Mouse (Mus musculus) liver, adult (tissue): ENCODE data around the gene Rad54l2.

Experiments used
- GATA4 ChIP-seq: IDR thresholded peaks from 2 replicates; pipeline ENCODE4 v1.6.1; 2014; ENCODE audit warnings: mild to moderate bottlenecking, low read length; ENCODE audit not compliant: insufficient replicate concordance

The Rad54l2 gene

DNA sequence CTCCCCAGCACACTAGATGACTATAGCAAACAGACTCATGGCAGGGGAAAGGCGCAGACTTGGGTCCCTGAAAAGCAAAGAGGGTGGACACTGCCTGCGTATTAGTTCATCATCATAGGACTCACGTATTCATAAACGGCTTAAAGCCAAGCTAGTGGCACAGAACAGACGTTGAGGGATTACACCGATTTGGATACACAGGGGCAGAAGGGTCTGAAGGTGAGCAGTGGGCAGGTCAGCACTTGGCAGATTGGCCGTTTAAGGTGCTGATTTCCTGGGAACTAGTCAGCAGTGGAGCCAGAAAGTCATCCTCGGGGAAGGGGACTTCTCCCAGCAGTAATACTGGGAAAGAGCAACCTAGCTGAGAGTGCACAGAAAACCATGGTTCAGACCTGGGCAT is 100.2 kb downstream of the Rad54l2 start:
- TF ChIP-seq GATA4, result no peak

DNA sequence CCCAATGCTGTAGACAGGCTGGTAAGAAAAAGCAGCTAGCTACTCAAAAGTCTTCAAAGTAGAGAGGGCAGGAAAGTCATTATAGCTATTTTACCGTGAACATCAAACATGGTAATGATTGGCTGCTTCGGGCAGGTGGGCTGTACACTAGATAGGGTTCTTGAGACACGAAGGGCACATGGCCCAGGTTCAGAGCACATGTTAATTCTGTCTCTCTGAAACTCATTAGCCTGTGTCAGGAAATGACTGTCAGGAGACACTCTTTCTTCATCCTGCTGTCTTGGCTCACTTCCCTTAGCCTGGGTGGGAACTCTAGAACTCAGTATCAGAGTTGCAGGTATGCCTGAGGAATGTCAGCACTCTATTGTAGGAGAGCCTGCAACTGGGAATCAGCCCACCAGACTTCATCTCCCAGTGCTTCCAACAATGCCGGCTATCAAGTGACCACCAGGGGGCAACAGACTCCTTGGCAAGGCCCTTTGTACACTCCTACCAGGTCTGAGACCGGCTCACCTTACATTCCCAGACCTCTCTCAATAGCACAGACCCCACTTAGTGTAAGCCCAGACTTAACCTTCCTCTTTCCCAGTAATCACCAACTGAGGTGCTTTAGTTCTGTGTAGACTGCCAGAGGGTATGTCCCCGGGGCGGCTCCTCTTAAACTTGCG is 101.9 kb downstream of the Rad54l2 start:
- TF ChIP-seq GATA4, result no peak

DNA sequence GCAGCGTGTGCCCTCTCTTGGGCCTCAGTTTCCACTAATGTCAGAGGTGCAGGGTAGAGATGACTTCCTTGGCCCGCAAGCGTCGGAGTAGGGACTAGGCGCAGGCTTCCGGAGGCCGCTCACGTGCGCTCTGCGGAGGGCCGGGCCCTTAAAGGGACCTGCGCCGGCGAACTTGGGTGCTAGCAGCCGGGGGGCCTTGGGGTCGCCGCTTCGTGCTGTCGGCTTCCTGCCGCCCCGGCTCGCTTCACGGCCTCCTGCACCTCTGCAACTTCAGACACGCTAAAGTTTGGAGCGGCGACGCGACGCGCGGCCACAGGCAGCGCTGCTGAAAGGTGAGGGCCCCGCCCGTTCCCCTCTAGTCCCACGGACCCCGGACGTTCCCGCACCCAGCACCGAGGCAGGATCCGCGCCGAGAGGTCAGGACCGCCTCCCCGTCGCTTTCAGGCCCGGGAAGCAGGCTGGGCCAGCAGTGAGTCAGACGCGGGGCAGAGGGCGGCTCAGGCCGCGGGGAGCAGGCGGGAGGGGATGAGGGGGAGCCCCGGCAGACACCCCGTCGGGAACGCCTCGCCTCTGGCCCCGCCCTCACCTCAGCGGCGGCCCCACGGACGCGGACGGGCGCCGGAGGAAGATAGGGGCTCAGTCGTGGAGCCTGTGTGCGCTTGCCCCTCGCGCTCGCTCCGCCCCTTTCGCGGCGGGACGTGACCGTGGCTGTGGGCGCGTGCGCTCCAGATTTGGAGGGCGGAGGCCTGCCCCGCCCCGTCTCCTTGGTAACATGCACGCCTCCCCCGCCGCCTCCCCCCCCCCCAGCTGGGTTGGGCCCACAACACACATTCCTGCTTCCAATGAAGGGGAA is 103.5 kb downstream of the Rad54l2 start, which contains the start of gene Tex264:
Tex264 (minus strand) TSS at position 679 of the 853 bp plus-strand sequence.
- TF ChIP-seq GATA4, result peak; percentile 67; the same call in 1 of the 2 replicates

DNA sequence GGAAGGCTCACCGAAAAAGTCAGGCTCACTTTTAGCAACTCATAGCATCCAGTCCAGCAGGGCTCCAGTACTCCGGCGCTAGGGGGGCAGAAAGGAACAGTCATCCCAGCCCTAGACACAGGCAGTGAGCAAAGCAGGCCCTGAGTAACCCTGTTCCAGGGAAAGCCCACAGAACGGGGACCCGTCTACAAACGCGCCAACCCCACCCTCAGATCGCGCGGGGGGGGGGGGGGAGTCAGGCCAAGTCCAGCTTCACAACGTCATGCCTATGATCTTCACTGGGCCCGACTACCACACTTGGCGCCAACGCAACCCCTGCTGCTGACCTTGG is 104.1 kb downstream of the Rad54l2 start:
- no peak for TF ChIP-seq GATA4

DNA sequence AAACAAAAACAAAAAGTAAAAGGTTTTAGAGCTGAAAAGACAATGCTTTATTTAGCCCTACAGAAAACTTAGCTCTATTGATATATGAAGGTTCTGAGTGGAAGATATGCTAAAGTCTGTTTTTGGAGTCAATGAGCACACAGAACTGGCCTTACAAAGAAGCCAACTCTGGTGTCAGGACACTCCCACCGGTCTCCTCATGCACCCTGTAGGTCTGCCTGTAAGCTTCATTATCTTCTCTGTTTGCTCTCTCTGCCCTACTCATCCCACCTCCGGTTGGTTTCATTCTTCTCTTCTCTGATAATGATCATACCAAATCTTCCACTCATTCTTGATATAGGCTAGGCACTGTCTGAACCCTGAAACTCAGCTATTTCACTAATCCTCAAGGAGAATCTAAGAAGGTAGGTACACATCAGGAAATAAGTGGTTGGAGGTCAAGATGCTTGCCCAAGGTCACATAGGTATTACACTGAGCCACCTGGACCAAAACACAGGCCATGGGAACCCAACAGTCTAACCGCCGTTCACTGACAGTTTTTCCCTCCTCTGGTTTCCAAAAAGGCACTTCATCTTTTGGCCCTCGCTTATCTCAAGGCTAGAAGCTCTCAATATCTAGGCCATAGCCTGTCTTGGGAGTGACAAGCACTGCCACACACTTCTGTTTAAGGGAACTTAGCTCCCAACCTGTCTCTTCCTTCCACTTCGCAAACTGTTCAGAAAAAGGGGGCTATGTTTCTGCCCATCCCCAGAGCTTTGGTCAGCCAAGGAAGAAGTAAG is 104.7 kb downstream of the Rad54l2 start:
- TF ChIP-seq GATA4, result no peak

DNA sequence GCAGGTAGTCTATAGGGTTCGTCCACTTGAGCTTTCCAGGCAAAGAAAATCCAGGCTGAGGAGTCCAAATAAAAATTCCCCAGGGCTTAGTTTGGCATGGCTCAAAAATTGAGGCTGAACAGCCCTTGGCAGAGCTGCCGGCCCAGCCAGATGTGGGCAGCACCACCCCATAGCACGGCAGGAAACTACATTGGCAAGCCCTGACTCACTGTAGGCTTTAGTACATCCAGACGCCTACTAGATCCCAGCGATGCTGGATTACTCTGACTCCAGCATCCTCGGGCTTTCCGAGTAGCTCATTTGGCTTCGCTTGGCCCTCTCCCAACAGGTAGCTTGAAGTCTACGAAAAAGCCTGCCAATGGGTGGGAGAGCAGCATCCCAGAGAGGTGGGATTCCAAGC is 108.0 kb downstream of the Rad54l2 start:
- no peak for TF ChIP-seq GATA4

DNA sequence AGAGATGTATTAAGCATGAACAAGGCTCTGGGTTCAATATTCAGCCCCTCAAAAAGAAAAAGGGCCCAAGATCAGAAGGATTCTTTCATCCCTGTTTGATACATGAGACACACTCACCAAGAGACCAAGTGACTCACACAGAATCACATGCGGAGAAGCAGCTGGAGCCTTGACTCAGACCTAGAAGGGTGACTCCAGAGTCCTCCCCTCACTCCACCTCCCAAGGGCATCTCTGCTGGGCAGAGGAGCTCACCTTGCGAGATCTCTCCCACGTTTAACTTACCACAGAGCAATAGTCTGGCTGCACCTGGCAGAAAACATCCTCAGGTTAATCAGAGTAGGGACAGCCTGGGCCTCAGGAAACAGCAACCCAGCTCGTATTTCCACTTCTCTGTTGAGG is 110.8 kb downstream of the Rad54l2 start:
- TF ChIP-seq GATA4, result no peak

DNA sequence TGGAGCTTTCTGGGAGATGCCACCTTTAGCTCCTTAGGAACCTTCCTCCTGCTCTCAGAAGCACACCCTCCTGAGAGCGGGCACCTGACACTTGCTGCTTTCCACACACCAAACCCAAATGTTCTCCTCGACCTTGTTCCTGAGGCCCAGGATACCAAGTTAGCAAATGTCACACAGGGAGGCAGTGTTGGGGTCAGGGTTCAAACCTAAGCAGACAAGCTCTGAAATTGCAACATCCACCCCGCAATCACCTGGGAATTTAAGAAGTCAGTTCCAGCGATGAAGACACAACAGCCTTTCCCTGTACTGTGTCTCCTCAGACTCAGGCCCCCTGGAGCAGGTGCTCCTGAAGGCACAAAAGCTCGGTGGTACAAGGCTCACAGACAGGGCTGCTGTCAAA is 111.3 kb downstream of the Rad54l2 start:
- TF ChIP-seq GATA4, result no peak

DNA sequence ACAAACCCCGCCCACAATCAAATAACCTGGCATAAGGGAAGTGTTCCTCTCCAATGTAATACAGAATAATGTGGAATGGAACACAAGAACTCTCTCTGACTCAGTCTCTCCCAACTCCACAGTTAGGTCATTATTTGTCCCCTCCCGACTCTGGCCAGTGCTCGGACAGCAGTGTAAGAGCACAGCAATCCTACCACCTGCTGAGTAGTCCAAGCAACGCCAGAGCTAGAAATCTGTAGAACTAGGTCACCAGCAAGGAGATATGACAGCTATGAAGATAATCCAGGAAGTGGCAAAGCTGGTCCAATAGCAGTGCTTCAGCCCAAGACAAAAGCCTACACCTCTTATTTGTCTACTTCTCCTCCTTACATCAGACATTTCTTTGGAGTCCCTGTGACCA is 112.4 kb downstream of the Rad54l2 start:
- TF ChIP-seq GATA4, result no peak

DNA sequence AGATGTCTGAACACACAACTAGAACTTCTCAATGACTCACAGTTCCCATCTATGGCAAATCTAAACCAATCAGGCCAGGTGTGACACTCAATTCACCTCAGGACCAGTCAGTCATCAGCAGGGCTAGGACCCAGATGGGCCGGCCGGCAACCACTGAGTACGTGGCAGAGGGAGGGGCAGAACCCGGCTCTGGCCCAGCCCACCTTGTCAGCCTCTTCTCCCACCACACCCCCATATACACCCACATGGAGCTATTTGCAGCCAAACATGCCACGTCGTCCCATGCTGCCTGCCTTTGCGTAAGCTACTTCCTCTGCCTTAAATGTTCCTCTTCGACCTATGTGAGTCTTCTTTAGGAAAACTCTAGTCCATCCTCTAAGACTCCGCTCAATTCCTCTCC is 113.0 kb downstream of the Rad54l2 start:
- TF ChIP-seq GATA4, result no peak

DNA sequence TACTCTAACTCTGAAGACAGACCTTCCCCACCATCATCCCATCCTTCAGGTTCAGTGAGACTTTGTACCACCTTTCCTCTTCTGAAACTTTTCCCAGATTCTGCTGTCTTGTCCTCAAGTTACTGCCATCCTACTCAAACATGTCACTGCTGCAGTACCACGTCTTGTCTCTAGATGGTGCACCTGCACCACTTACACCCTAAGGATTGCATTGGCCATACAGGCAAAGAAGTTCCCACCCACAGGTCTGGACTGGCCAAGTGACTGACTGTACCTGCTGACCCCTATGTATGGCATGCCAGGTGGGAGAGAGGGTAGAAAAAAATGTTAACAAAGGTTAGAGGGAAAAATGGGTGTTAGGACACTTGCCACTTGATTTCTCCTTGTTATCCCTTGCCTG is 113.5 kb downstream of the Rad54l2 start:
- no peak for TF ChIP-seq GATA4

DNA sequence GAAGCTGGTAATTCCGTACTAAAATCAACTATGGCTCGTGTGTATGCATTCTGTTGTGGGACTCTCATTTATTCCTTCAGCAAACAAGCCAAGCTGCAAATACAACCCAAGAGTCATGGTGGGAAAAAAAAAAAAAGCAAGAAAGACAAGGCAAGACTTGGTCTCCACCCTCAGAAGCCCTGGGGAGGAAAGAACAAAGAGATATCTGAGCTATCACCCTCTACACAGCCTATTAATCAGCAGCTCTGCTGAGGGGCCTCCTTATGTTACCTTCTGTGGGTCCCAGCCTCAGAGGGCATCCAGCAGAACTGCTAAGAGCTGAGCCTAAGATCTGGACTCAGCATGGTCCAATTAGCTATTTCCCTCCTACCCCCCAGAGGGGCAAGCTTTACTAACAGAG is 115.1 kb downstream of the Rad54l2 start:
- no peak for TF ChIP-seq GATA4

DNA sequence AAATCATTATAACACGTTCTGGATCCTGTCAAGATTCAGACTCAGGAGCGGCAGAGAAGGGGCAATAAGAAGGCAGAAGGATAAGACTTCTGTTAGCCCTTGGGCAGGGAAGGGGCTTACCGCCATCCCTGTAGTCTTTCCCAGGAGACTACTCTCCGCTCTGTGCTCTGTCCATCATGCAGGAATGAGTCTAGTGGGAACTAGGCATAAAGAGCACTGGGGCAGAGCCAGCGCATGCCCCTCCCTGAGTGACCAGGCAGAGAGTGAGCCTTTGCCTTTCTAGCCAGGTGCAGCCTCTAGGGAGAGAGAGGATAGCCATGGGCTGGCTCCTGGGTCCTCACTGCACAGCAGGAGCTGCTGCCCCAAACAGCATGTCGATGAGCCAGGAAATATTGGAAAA is 124.1 kb downstream of the Rad54l2 start:
- TF ChIP-seq GATA4, result no peak

DNA sequence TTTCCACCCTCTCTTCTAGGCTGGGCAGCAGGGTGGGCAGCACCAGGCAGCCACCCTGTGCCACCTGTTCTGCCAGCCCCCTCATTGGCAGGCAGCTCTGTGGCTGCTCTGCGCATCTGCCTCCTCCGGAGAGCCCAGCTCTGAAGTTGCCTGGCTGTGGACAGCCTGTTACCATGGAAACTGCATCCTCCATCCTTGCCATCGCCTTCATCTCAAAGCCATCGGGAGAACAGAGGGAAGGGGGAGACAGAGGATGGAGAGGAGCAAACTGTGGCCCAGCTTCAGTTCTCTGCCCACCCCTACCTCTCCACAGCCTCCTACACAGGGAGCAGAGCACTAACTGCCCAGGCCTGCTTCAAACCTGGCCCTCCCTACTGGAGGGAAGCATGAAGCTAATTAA is 124.6 kb downstream of the Rad54l2 start:
- TF ChIP-seq GATA4, result no peak

DNA sequence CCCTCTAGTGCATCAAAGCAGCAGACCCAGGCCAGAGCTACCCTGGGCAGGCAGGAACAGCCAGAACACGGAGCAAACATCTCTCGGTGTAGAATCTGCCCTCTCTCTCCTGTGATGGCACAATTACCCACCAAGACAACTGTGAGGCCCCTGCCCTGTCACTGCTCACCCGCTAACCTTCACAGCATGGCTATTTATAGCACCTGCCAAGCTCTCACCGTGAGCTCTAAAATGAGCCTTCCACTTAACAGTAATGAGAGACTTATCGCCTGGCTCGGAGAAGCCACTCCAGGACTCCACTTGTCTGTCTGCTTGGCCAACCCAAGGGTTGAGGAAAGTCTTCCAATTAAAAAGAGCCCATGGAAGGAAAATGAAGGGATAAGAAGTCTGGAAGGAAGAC is 125.8 kb downstream of the Rad54l2 start:
- no peak for TF ChIP-seq GATA4

DNA sequence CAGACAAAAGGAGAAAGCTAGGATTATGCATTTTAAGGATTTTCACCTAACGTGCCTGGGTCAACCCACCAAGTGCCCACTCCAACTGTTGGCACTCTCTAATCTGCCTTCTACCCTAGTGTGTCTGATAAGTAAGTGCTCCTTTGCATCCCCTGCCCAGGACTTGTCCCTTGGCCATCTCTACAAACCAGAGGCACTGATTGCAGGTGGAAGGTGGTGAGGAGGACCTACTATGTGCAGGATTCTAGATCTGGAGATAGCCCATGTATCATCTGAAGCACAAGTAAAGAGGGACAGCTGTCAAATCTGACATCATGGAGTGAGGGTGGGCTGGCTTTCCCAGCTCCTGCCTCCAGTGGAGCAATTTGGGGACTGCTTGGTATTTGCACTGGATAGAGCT is 129.1 kb downstream of the Rad54l2 start:
- TF ChIP-seq GATA4, result no peak

DNA sequence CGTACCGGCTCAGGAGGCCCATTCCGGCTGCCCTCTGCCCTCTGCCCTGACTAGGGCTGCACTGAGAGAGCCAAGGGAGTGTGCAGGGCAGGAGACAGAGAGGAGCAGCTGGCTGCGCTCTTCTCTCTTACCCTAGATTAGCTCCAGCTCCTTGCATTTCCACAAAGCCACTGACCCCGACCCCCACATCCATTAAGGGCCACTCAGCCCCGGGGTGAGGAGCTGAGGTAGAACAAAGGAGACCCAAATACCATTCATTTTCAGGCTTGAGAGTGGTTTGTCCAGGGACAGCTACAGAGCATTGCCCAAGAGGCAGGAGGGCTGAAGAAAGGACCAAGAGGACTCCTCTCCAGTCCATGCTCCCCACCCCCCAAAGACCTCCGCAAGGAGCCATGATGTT is 129.6 kb downstream of the Rad54l2 start:
- TF ChIP-seq GATA4, result no peak

DNA sequence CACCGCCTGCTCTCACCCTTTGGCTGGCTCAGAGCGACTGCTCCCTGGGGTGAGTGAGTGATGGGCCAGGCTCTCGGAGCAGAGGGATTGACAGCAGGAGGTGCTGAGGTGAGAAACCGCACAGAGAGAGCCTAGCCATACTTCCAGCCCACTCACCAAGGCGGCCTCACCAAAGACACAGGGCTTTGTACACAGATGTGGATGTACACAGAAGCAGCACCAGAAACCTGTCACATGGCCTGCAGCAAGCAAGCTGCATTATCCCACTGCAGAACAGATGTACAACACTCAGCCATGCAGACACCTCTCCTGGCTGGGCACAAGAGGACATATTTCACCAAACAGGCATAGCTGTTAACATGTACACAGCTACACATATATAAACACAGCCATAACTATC is 131.4 kb downstream of the Rad54l2 start:
- no peak for TF ChIP-seq GATA4
